ENCODE assay signal across 8 mouse cellular contexts in the genomic region with DNA sequence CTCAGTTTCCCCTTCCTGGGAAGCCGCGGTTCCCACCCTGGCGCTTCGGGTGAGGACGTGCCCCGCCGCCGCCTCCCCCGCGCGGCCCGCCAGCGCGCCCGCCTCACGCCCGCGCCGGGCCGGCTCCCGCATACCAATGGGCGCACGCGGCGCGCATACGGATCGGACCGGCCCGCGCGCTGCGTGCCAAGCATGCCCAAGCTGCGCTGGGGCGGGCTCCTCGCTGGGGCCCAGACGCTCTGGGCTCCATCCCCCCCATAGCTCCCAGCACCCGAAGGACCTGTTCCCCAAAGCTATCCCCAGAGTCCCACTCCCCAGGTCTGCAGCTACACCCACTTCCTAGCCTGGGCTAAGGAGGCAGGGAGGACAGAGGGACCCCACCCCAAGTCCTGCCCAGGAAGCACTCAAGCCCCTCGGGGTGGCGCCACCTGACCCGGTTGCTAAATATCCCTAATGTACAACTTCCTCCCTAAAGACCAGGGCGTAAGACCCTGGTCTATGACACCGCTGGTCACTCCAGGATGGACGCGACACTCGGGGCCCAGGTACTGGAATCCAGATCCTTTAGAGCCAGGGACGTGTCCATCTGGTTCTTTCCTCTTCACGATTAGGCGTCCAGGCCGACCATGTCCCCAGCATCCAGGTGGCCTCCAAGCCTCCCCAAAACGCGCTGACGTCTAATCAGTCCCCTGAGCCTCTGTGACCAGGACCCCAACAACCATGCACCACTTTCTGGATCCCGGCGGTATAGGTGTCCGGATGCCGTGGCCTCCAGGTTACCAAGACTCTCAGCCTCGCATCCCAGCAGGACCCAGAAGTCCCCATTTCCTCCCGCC. TPM values are rescaled to one million over a fixed set of nuclear protein-coding genes. Genes with fewer than 3 reads are reported as not detected.
DNase-seq lines count a peak whose midpoint lies in the region; ATAC-seq and TF ChIP-seq lines count a peak whose summit lies in the region.

No protein-coding gene starts in this region.

- DNase-seq in heart, adult 11 months, result no peak
- DNase-seq in hindbrain, embryonic 11.5 days (ENCODE audit: low spot score), result no peak
- no peak for DNase-seq in liver, postnatal 0 days
- no peak for DNase-seq in frontal cortex, postnatal 10 days (ENCODE audit: low spot score in 2 of 2)
- no peak for DNase-seq in retina, embryonic 14.5 days (ENCODE audit: low spot score)

- no peak for TF ChIP-seq CTCF in ES-Bruce4 (IDR thresholded peaks at IDR 0.05; ENCODE audit: low read depth, low read length)
- TF ChIP-seq CTCF in liver, postnatal 0 days (IDR thresholded peaks at IDR 0.05; ENCODE audit: low read depth), result no peak

- no peak overlapping the region for H3K9ac ChIP-seq in heart, embryonic 12.5 days
- H3K9ac ChIP-seq in ES-Bruce4 (ENCODE audit: low read depth, poor library complexity, severe bottlenecking), result peak overlapping the region; percentile 20
- H3K9ac ChIP-seq in hindbrain, embryonic 11.5 days (ENCODE audit: low read depth, low read length), result no peak overlapping the region
- H3K9ac ChIP-seq in liver, postnatal 0 days (replicated peaks), result no peak overlapping the region

- H3K4me1 ChIP-seq in heart, embryonic 12.5 days (replicated peaks), result peaks cover 20% of the 10 kb centered on the region
- no peaks in the 10 kb centered on the region for H3K4me1 ChIP-seq in ES-Bruce4 (ENCODE audit: control insufficient read depth, insufficient read depth, low read length)
- H3K4me1 ChIP-seq in hindbrain, embryonic 11.5 days (replicated peaks; ENCODE audit: control insufficient read depth, insufficient read depth, low read length), result peaks cover 4% of the 10 kb centered on the region; the same call in 1 of the 2 replicates
- H3K4me1 ChIP-seq in liver, postnatal 0 days (ENCODE audit: insufficient read depth), result peaks cover 18% of the 10 kb centered on the region; the same call in 1 of the 2 replicates

- 0 out of 2 replicates have a peak, but pooled peaks cover 3% of the 10 kb centered on the region for H3K9me3 ChIP-seq in heart, embryonic 12.5 days (replicated peaks)
- no peaks in the 10 kb centered on the region for H3K9me3 ChIP-seq in ES-Bruce4 (replicated peaks; ENCODE audit: control insufficient read depth, insufficient read depth, low read length, poor library complexity, severe bottlenecking)
- no peaks in the 10 kb centered on the region for H3K9me3 ChIP-seq in hindbrain, embryonic 11.5 days (ENCODE audit: control insufficient read depth, low read length)
- H3K9me3 ChIP-seq in liver, postnatal 0 days (ENCODE audit: low read length), result no peaks in the 10 kb centered on the region

- ATAC-seq in heart, embryonic 12.5 days (ENCODE audit: insufficient number of reproducible peaks, low FRiP score), result peak; percentile 24; the same call in 1 of the 2 replicates
- ATAC-seq in hindbrain, embryonic 11.5 days (ENCODE audit: low FRiP score), result peak; percentile 38; the same call in 1 of the 2 replicates
- ATAC-seq in liver, postnatal 0 days, result no peak
- ATAC-seq in megakaryocyte-erythroid progenitor cell, adult 5-6 weeks (replicated peaks; ENCODE audit: low FRiP score, low TSS enrichment, poor library complexity, severe bottlenecking), result no peak

- peak overlapping the region; percentile 45 for H3K4me3 ChIP-seq in heart, embryonic 12.5 days
- peak overlapping the region; percentile 43 for H3K4me3 ChIP-seq in ES-Bruce4 (ENCODE audit: low read depth, low read length)
- H3K4me3 ChIP-seq in hindbrain, embryonic 11.5 days (ENCODE audit: low read depth, low read length), result peak overlapping the region; percentile 28
- peak overlapping the region; percentile 17; the same call in 1 of the 2 replicates for H3K4me3 ChIP-seq in liver, postnatal 0 days (ENCODE audit: low read depth, low read length)

- no peak overlapping the region for H3K27ac ChIP-seq in heart, embryonic 12.5 days (ENCODE audit: poor library complexity, severe bottlenecking)
- H3K27ac ChIP-seq in ES-Bruce4 (ENCODE audit: insufficient read depth, low read length), result no peak overlapping the region
- no peak overlapping the region for H3K27ac ChIP-seq in hindbrain, embryonic 11.5 days (ENCODE audit: low read depth, low read length)
- H3K27ac ChIP-seq in liver, postnatal 0 days (ENCODE audit: low read depth), result no peak overlapping the region

- WGBS in heart, embryonic 12.5 days, result under 1% methylated on average over 56 of the region's 59 CpGs
- 2% methylated on average over 38 of the region's 59 CpGs for WGBS in hindbrain, embryonic 11.5 days
- WGBS in liver, postnatal 0 days (ENCODE audit: insufficient replicate concordance), result 5% methylated on average over 24 of the region's 59 CpGs

- no peak for TF ChIP-seq EP300 in ES-Bruce4 (IDR thresholded peaks at IDR 0.05; ENCODE audit: insufficient read depth, low read depth, low read length)
- TF ChIP-seq EP300 in liver, postnatal 0 days (IDR thresholded peaks at IDR 0.05; ENCODE audit: low read depth), result no peak

- H3K27me3 ChIP-seq in heart, embryonic 12.5 days (replicated peaks), result peaks cover 85% of the 10 kb centered on the region
- peaks cover 9% of the 10 kb centered on the region for H3K27me3 ChIP-seq in ES-Bruce4 (ENCODE audit: control insufficient read depth, insufficient read depth, low read length, poor library complexity, severe bottlenecking)
- H3K27me3 ChIP-seq in hindbrain, embryonic 11.5 days (ENCODE audit: control insufficient read depth, insufficient read depth, low read length), result peaks cover 61% of the 10 kb centered on the region
- peaks cover 61% of the 10 kb centered on the region for H3K27me3 ChIP-seq in liver, postnatal 0 days (ENCODE audit: insufficient read depth, low read length)

- no peak for TF ChIP-seq POLR2A in ES-Bruce4 (IDR thresholded peaks at IDR 0.05; ENCODE audit: insufficient read depth, low read length)

- H3K36me3 ChIP-seq in heart, embryonic 12.5 days, result no peaks in the 10 kb centered on the region
- no peaks in the 10 kb centered on the region for H3K36me3 ChIP-seq in ES-Bruce4 (ENCODE audit: control insufficient read depth, insufficient read depth, low read length, poor library complexity, severe bottlenecking)
- H3K36me3 ChIP-seq in hindbrain, embryonic 11.5 days (ENCODE audit: control insufficient read depth, insufficient read depth, low read length), result no peaks in the 10 kb centered on the region
- H3K36me3 ChIP-seq in liver, postnatal 0 days (replicated peaks; ENCODE audit: insufficient read depth, low read length), result no peaks in the 10 kb centered on the region

- H3K4me2 ChIP-seq in heart, embryonic 12.5 days, result peak overlapping the region; percentile 66
- peak overlapping the region; percentile 52 for H3K4me2 ChIP-seq in hindbrain, embryonic 11.5 days (replicated peaks; ENCODE audit: low read depth, low read length)
- 0 out of 2 replicates have a peak overlapping the region, but pooled peaks have one; percentile 35 for H3K4me2 ChIP-seq in liver, postnatal 0 days (ENCODE audit: low read depth, low read length)

RNA-seq across cellular contexts. Expression of gene Npas1, which starts 1.5 kb away (rescaled TPM):
- 0.22 and 0.31 TPM in 2 replicates for polyA plus RNA-seq in heart, embryonic 12.5 days (2016; fragmentation: Nextera tagmentation; extraction: Ambion mirVana)
- polyA plus RNA-seq in ES-Bruce4 (2011; ENCODE audit: insufficient read depth, insufficient read length, low read depth, missing spikeins), result 0.27 and 0.70 TPM in 2 replicates
- 0.14 and 0.34 TPM in 2 replicates for polyA plus RNA-seq in hindbrain, embryonic 11.5 days (2014; fragmentation: Nextera tagmentation; extraction: Ambion mirVana)
- polyA plus RNA-seq in liver, postnatal 0 days (2015; fragmentation: Nextera tagmentation; extraction: Ambion mirVana), result 0.07 and 0.11 TPM in 2 replicates
- total RNA-seq in megakaryocyte-erythroid progenitor cell, adult 5-6 weeks (2014; fragmentation: Nextera tagmentation), result not detected in 2 replicates
- not detected in 2 replicates for total RNA-seq in megakaryocyte-erythroid progenitor cell, adult 5-6 weeks (2017)

RNA-seq across cellular contexts. Expression of gene Tmem160, which starts 23.4 kb away (rescaled TPM):
- polyA plus RNA-seq in heart, embryonic 12.5 days (2016; fragmentation: Nextera tagmentation; extraction: Ambion mirVana), result 79.0 and 83.6 TPM in 2 replicates
- 24.3 and 25.4 TPM in 2 replicates for polyA plus RNA-seq in ES-Bruce4 (2011; ENCODE audit: insufficient read depth, insufficient read length, low read depth, missing spikeins)
- polyA plus RNA-seq in hindbrain, embryonic 11.5 days (2014; fragmentation: Nextera tagmentation; extraction: Ambion mirVana), result 51.4 and 56.5 TPM in 2 replicates
- polyA plus RNA-seq in liver, postnatal 0 days (2015; fragmentation: Nextera tagmentation; extraction: Ambion mirVana), result 38.7 and 43.0 TPM in 2 replicates
- total RNA-seq in megakaryocyte-erythroid progenitor cell, adult 5-6 weeks (2014; fragmentation: Nextera tagmentation), result 34.3 and 39.2 TPM in 2 replicates
- 16.3 and 16.9 TPM in 2 replicates for total RNA-seq in megakaryocyte-erythroid progenitor cell, adult 5-6 weeks (2017)

Comparison
In these comparisons a context has a peak if more than half of its experiments do, and no peak if none do; other contexts are left out.
1. ATAC-seq: peak in heart, embryonic 12.5 days (single experiment) and hindbrain, embryonic 11.5 days (single experiment); none in liver, postnatal 0 days (single experiment) and megakaryocyte-erythroid progenitor cell, adult 5-6 weeks (single experiment).
2. Peak in every context shown above with its lines, with median percentiles within 50 percentile points of each other: H3K4me2 ChIP-seq and H3K4me3 ChIP-seq.